Mouse (Mus musculus) urinary bladder, postnatal 36 days (tissue): ENCODE data around the gene Ranbp3l.
A peak's percentile ranks its signal among the peaks of the same experiment; 100 is the strongest.
"Not testable (repeated sequence)": the region's sequence is repeated elsewhere in the genome, so short reads cannot be mapped to it uniquely, and the experiment has no call there.

Experiments used
- DNase-seq, 2 experiments: peaks; one replicate each; pipeline ENCODE4 v3.0.0; 2022; ENCODE audit warnings: low spot score in 2 of 2, mixed read lengths in 1 of 2

The Ranbp3l gene

DNA sequence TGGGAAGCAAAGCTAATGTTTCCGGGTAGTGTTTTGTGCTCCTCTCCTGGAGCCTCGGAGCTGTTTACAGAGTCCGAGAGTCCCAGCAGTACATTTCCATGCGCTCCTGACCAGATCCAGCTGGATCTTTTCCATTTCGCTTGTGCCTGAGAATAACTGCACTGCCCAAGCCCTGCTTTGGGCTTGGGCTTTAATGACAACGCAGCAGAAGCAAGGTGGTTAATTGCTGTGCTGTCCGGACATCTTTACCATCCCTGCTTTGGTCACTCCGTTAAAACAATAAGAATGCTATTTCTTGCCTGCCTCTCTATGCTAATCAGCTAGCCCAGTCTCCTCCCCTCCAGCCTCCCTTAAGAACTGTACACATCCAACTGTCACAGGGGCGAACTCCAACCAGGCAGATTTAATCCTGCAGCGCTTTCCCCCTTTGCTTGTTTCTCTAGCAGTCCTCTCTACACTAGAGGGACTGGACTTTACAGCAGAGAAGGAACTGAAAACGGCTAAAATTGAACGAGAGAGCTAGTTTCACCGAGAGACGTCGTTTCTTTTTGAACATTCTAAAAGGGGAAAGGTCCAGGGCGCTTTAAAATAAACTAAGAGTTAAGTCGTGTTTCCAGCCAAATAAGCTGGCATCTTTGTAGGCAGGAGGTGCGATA is at the start of gene Ranbp3l:
Ranbp3l (plus strand) TSS at position 377 of the 656 bp plus-strand sequence.
- peak in 1 of 2 experiments; percentile 1 for DNase-seq

DNA sequence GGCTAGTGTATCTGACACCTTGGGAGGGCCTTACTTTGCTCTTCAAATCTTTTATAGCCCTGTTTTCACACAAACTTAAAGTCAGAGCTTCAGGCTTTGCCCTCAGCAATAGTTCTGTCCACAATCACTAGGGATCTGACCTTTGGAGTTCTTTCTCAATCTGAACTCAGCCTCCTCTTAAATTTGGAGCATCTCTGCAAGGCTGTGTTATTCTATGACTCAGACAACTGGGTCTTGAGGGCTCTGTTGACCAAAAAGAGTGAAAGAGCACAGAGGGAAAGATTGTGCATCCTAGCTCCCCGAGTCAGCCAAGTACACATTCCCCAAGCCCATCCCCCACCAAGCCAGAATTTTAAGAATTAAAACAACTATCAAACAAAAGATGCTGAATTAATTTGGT is 37.7 kb upstream of the Ranbp3l start:
- DNase-seq: no peak

DNA sequence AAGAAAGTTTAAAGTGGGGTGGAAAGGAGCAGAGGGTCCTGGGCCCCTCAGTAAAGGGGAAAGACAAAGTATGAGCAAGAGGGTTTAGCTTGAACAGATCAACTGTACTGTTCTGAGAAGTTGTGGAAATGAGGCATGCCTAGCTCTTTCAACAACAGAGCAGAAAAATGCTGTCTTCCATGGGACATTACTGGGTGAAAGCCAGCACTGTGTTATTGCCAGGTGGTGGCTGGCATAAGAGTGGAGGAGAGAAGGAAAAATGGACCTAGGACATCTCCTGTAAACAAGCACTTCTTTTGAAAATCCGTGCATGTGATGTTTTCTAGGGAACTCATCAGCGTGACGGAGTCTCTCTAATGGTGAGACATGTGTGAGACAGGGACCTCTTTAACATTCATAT is 30.8 kb upstream of the Ranbp3l start:
- DNase-seq: no peak

DNA sequence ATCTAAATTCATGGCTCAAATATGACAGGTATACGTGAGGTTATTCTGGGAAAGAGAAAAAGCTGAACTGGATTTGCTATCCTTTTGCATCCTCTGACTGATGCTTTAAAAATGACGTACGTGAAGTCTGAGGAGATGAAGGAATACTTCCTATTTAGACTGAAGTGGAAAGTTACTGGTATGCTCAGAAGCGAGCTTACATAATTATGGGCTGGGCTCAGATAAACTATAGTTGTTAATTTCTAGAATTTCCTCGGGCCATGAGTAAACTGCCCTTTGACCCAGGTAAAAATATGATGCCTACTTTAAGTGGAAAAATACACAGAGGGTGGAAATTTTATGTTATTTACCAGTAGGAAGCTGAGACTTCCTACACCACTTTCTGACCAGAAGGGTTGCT is 26.9 kb upstream of the Ranbp3l start:
- DNase-seq: no peak

DNA sequence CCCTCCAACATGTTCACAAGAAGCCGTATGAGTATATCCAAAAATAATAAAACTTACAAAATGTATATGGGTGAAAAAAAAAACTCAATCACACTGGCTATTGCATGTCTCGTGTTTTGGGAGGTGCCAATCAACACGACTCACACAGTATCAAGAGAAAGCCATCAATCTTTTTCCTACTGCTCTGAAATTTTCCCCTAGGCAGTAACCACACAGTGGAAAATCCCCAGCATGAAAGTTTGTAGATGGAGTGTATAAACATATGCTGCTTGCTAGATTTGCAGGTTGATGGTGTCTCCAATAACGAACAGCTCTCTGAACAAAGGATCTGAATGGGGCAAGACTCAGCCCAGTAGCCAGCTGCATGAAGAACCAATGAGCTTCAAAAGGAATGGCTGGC is 16.9 kb upstream of the Ranbp3l start:
- no peak for DNase-seq

DNA sequence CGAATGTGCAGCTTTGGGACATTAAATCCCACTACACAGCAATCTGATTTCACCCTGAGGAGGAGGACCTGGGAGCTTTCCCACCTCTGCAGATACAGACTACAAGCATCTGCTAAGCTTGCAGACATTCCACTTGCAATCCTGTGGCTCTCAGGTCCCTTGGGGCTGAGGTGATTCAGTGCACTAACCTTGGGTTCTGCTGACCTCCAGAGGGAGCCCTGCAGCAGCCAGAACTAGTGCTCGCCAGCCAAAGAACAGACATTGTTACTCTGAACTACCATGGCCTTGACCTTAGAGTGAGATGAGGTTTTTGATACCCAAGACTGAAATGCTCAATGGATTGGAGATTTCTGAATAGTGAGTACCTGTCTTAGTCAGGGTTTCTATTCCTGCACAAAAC is 4.4 kb upstream of the Ranbp3l start:
- peak in 1 of 2 experiments; percentile 3 for DNase-seq

DNA sequence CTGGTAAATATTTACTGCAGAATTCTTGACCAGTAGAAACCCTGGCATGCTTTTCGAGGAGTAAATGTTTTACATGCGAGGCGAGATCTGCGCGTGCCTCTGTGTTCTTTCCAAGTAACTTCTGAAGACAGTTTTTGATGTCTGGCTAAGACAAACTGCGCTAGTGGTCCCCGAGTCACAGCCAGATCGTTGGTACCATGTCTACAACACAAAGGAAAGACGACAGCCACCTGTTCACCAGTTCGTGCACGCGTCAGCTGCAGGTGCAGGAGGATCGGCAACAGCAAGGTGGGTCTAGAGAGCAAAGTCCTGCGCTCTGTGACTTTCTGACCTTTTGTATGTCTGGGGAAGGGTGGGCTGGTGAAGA is 463 bp downstream of the Ranbp3l start:
- no peak for DNase-seq

DNA sequence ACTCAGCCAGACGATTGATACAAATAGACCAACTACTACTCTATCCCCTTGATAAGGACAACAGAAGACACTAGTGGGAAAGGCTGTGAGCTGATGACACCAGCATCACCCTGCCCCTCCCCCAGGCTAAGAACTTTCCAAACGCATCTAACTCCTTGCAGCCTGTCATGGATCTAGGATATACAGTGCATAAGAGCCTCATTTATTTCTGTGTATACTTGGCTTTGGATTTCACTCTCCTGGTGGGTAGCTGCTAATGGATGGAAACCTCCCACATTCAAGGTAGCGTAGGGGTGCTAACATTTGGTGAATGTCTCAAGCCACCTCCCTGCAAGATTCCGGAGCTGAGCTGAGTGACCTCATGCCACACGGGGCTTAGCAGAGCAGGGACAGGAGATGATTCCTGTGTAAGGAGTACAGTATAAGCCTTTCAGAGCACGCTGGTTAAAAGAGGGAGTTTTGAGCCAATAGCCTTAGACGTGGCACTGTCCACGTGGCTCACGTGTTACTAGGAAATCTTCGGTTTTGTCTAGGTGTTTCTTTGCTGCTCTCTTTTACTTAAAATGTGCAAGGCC is 1.4 kb downstream of the Ranbp3l start:
- no peak for DNase-seq

DNA sequence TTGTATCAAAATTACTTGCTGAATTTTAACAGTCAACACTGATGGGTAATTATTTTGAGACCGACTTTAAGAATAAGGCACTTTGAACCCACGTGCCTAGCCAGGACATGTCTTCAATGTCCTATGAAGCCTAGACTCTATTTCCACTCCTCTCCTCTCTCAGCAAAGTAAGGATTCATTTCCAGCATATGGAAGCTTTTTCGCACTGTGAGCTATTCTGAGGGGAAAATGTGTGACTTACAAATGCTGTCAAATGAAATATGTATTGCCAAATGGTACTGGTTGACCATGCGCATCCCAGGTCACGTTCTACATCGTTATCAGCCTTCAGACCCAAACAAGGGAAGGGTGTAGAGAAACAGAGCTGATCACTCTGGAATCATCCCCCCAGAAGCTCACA is 23.5 kb downstream of the Ranbp3l start:
- no peak for DNase-seq

DNA sequence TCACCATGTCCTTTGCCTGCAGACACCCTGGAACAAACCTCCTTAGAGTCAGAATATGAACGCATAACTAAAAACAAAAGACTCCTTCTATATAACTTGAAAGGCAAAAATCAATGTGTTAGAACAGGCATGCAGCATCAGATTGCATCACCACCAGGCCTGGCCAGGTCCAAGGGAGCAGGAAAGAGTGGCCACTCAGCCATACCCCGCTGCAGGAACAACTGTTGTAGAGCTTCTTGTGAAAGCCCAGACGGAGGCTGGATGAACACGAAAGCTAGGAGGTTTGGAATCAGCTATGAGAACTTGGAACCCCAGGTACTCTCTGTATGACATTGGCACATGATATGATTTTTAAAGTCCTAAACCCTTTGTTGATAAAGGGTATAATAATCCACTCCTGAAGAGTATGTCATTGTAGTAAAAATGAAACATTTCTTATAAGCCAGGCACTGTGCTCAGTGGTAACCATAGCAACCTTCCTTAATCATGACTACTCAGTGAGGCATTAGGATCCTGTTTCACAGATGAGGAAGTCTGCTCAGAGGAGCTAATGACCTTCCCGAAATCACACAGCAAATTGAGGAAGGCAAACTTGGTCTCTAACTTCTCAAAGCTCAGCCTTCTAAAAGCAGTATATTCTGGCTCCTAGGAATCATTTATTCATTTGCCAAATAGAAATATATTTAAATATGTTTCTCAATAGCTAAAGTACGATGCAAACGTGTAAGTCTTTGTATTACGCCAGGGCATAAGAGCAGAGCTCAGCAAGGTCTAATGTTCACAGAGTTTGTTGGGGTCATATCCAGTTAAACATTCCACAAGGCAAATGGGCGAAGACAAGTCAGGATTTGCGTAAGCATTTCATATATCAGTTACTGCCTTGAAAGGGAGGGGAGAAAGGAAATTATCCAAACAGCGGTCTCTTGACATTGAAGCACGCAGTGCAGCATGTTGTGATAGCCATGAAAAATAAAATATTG is 24.4 kb downstream of the Ranbp3l start:
- no peak for DNase-seq

DNA sequence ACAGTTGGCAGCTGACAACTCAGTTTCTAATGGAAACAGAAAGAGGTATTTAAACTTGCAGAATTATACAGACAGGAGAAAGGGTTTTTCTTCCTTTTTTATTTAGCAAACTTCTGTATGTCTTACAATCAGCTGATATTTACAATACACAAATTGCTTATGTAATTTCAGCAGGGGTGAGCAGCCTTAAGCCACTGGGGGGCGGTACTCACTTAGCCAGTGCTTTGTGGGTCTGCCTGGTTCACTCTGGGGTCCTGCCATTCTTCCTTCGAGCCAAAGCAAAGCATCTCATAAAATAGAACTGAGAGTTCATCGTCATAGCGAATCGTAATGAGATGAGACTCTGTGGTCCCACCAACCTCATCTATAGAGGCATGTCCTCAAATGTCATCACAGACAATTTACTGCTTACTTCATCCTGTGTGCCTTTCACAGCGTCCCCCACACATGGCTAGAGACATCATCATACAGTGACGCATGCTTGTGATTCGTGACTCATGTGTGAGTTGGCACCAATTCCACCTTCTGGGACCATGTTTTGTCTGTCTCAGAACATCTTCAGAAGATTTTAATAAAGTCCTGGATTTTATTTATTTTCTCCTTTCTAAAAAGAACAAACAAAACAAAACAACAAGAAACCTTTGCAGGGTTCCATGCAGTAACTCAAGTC is 27.0 kb downstream of the Ranbp3l start:
- no peak for DNase-seq

DNA sequence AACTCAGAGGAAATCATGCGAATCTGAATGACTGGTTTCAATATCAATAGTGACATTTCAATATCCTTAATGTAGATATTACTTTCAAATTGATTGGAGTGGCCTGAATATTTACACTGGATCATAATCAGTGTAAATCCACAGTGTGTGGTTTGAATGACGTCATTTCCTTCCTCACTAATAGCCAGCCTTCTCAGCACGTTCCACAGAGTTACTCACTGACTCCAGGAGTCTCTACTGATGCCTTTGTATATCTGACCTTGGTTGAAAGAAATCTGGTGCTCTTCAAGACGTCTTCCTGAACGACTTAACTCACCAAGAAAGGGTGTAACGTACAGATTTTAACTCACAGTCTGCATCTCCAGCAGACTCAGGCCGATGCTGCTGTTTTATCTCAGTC is 27.7 kb downstream of the Ranbp3l start:
- no peak for DNase-seq

DNA sequence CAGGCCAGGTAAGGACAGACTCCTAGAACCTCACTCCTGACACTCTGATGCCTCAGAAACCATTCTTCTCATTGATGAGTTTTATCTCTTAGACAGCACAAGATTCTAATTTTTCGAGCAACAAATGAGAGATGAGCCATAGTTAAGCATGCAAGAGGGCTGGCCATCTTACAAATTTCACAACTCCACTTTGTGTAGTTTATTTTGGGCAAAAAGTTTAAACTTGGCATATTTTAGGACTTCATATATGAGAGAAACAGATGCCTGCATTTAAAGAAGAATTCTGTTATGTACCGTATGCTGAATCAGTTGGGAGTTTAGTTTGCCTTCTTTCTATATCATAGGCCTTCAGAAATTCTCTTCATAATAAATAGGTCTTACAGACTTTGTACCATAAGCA is 35.0 kb downstream of the Ranbp3l start:
- no peak for DNase-seq

DNA sequence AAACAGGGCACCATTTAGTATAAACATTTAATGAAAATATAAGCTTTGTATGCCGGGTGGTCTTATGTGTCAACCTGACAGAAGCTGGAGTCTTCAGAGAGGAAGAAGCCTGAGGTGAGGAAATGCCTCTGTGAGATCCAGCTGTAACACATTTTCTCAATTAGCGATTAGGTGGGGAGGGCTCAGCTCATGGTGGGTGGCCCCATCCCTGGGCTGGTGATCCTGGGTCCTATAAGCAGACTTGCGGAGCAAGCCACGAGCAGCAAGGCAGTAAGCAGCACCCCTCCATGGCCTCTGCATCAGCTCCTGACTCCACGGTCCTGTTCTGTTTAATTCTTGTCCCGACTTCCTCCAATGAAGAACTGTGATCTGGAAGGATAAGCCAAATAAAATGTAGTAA is 41.4 kb downstream of the Ranbp3l start:
- DNase-seq: no peak

DNA sequence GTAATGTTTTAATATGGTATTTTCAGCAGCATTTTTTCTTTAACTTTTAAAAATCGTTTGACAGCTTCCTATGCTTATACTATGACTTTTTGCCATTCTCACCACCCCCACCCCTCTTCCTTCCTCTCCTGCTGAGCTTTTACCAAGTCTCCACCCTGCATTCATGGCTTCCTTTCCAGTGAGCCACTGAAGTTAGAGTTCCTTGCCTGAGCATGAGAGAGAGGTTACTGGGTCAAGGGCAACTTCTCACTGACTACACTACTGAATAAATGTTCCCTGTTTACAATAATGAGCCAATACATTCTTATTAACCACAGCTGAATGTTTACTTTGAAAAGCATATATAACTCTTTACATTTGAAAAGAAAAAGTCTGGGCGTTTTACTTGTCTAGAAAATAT is 46.8 kb downstream of the Ranbp3l start:
- DNase-seq: no peak

DNA sequence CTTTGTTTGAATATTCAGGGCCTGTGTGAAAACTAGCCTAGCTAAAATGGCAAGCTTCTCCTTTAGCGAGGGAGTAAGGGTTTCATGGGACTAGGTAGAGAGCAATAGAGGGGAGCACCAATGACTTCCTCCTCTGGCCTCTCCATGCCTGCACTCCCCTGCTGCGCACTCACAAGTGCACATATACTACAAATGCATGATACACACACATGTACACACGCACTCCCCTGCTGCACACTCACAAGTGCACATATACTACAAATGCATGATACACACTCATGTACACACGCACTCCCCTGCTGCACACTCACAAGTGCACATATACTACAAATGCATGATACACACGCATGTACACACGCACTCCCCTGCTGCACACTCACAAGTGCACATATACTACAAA is 47.7 kb downstream of the Ranbp3l start:
- not testable (repeated sequence) for DNase-seq

DNA sequence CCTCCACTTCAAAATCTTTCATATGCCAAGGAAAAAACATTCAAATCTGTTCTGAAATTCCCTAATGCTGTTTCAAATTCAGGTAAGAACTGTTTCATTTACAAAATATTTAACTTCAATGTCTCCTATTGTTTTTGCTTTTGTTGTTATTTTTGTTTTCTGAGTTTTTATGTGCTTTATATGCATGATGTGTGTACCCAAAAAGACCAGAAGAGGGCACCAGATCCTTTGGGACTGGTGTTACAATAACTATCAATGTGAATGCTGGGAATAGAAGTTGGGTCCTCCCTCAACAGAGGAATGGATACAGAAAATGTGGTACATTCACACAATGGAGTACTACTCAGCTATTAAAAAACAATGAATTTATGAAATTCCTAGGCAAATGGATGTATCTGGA is 88.0 kb downstream of the Ranbp3l start:
- no peak for DNase-seq

DNA sequence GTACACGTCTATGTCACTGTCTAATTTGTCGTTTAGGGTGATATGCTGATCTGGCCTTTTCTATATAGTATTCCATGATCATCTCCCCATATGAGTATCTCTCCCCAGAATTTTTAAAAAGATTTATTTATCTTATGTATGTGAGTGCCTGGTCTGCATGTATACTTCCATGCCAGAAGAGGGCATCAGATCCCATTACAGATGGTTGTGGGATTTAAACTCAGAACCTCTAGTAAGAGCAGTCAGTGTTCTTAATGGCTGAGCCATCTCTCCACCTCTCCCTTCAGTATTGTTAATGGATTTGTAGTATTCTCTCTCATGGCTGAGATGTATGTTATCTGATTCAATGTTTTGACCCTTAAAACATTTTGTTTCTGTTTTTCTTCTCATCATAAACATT is 92.1 kb downstream of the Ranbp3l start:
- no peak for DNase-seq

DNA sequence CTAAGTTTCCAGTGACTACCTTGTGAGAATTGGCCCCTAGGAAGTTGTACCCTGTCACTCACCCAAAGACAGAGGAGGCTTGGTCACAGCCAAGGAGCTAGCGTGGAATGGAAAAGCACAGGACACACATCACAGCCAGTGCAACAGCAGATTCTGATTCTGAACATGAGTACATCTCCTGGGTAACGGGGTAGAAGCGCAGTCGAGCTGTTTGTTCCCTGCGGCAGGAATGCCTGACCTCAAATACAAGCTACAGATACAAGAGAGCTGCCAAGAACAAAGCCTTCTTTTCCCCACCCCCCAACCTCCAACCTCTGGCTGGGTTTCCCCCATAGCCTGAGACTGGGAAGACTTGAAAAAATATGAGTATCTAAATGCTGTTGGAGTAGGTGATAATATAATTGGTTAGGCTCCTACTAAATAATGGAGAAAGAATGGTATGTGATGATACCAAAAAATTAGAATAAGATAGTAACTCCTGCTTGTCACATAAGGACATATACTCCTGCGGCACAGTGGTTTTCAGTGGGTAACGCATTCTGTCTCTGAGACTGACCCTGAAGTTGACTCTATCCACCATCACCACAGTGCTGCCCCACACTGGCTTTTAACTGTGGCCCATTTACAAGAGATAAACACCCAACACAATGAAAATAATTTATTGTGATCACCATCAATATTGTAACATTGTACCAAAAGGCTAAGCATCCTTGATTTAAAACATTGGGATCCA is 93.6 kb downstream of the Ranbp3l start:
- DNase-seq: no peak

DNA sequence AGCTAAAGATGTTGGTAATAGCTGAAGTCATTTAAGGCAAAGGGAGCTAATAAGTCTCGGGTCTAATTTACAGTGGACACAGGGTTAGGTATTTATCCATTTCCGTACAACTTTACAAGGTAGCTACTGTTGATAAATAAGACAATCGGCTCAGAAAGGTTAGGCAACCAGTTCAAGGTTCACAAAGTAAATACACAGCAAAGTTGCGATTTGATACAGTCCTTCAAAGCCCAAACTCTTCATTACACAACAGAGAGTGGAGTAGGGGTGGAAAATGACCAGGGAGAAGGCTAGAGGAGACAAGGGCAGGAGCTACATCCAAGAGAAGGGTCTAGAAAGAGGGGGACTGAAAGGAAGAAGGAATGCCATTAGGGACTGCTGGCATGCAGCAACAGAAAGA is 101.1 kb downstream of the Ranbp3l start:
- no peak for DNase-seq

DNA sequence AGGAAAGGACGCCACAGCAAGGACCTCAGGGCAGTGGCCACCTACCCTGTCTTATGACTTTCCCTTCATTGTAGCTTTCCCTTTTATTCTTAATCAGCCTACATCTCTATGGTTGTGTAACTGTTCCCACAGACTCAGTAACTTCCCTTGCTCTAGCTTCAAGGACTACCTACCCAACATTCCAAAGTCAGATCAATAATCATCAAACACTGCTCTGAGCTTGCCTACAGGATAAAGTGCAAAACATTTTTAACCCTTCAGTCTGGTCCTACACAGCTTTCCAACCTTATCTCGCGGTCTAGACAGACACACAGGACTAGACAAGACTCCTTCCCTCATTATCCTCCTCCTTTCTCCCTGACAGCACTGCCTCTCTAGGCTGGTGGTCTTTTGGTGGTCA is 102.6 kb downstream of the Ranbp3l start:
- no peak for DNase-seq
